In the genomic region with DNA sequence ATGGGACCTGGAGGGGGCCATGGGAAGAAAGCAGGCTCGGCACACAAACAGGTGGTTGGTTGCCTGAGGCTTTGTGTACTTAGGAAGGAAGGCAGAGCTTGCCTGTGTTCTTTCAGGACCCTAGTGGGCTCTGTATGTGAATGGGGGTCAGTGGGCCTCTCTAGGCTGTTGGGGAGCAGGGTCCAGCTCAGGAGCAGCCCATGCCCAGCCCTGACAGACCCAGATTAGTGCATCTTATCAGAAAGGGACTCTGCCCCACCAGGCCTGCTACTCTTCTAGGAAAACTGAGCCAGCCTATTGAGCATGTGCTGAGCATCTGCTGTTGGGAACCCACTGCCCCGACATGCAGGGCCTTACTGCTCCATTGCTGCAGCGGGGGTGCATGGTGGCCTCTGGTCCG, we compare ENCODE assay signal across 22 mouse cellular contexts. TPM values are rescaled to one million over a fixed set of nuclear protein-coding genes. Genes with fewer than 3 reads are reported as not detected.
A peak's percentile ranks its signal among the peaks of the same experiment; 100 is the strongest.
DNase-seq lines count a peak whose midpoint lies in the region; ATAC-seq and TF ChIP-seq lines count a peak whose summit lies in the region.
"Had no signal": no experiment of that assay in that cellular context is flagged by ENCODE, and none has a peak within 500 bp of the region (broad histone marks: within the 10 kb centered on the region; RNA-seq: fewer than 3 reads in every experiment).

No protein-coding gene starts in this region.

- no peaks in the 10 kb centered on the region for H3K27me3 ChIP-seq in forebrain, embryonic 10.5 days (ENCODE audit: poor library complexity, severe bottlenecking)
- no peaks in the 10 kb centered on the region for H3K27me3 ChIP-seq in forebrain, postnatal 0 days (ENCODE audit: insufficient read depth, low read length)
- no peaks in the 10 kb centered on the region for H3K27me3 ChIP-seq in kidney, embryonic 15.5 days
- H3K27me3 ChIP-seq in intestine, embryonic 14.5 days (replicated peaks; ENCODE audit: control insufficient read depth, insufficient read depth, low read length) = no peaks in the 10 kb centered on the region
- H3K27me3 ChIP-seq in small intestine, adult 2 months (ENCODE audit: control insufficient read depth, insufficient read depth, low read length) = no peaks in the 10 kb centered on the region

- TF ChIP-seq CTCF in forebrain, postnatal 0 days (IDR thresholded peaks at IDR 0.05; ENCODE audit: low read depth) = no peak
- no peak for TF ChIP-seq CTCF in small intestine, adult 2 months (IDR thresholded peaks at IDR 0.05; ENCODE audit: extremely low read depth, insufficient read length, insufficient replicate concordance, low read depth, low read length)

- WGBS in forebrain, embryonic 10.5 days = 80% methylated on average over 4 of the region's 4 CpGs
- 77% methylated on average over 4 of the region's 4 CpGs for WGBS in forebrain, postnatal 0 days
- 84% methylated on average over 4 of the region's 4 CpGs for whole genome bisulfite sequencing in kidney, embryonic 15.5 days
- WGBS in intestine, embryonic 14.5 days = 73% methylated on average over 4 of the region's 4 CpGs
- 53% methylated on average over 4 of the region's 4 CpGs for WGBS in small intestine, adult 2 months

- H3K9me3 ChIP-seq in forebrain, embryonic 10.5 days = no peaks in the 10 kb centered on the region
- H3K9me3 ChIP-seq in forebrain, postnatal 0 days (ENCODE audit: low read length) = no peaks in the 10 kb centered on the region
- H3K9me3 ChIP-seq in kidney, embryonic 15.5 days (replicated peaks) = no peaks in the 10 kb centered on the region
- no peaks in the 10 kb centered on the region for H3K9me3 ChIP-seq in intestine, embryonic 14.5 days (ENCODE audit: control insufficient read depth, low read length)

- H3K9ac ChIP-seq in forebrain, postnatal 0 days = no peak overlapping the region
- no peak overlapping the region for H3K9ac ChIP-seq in kidney, embryonic 15.5 days
- H3K9ac ChIP-seq in intestine, embryonic 14.5 days (ENCODE audit: low read length) = no peak overlapping the region
- H3K9ac ChIP-seq: hindbrain, embryonic 14.5 days; liver, postnatal 0 days had no signal

- ATAC-seq in forebrain, postnatal 0 days = no peak
- ATAC-seq in kidney, embryonic 15.5 days (replicated peaks; ENCODE audit: low FRiP score) = no peak
- no peak for ATAC-seq in intestine, embryonic 14.5 days (replicated peaks; ENCODE audit: low FRiP score, low TSS enrichment, low read depth)
- ATAC-seq: liver, postnatal 0 days had no signal

- no peak overlapping the region for H3K4me2 ChIP-seq in forebrain, postnatal 0 days (ENCODE audit: low read depth)
- H3K4me2 ChIP-seq in kidney, embryonic 15.5 days = no peak overlapping the region
- no peak overlapping the region for H3K4me2 ChIP-seq in intestine, embryonic 14.5 days (ENCODE audit: low read length)
- H3K4me2 ChIP-seq: heart, embryonic 11.5 days; hindbrain, embryonic 14.5 days; liver, embryonic 11.5 days had no signal

- H3K36me3 ChIP-seq in forebrain, embryonic 10.5 days (replicated peaks) = no peaks in the 10 kb centered on the region; the same call in 1 of the 2 replicates
- peaks cover 15% of the 10 kb centered on the region; the same call in 1 of the 2 replicates for H3K36me3 ChIP-seq in forebrain, postnatal 0 days (ENCODE audit: insufficient read depth)
- H3K36me3 ChIP-seq in kidney, embryonic 15.5 days = peaks cover 4% of the 10 kb centered on the region; the same call in 1 of the 2 replicates
- no peaks in the 10 kb centered on the region for H3K36me3 ChIP-seq in intestine, embryonic 14.5 days (ENCODE audit: control insufficient read depth, insufficient read depth, low read length)
- peaks cover 23% of the 10 kb centered on the region for H3K36me3 ChIP-seq in small intestine, adult 2 months (ENCODE audit: control insufficient read depth, insufficient read depth, low read length)

- peaks cover 19% of the 10 kb centered on the region for H3K4me1 ChIP-seq in forebrain, embryonic 10.5 days
- H3K4me1 ChIP-seq in forebrain, postnatal 0 days (ENCODE audit: insufficient read depth) = no peaks in the 10 kb centered on the region
- H3K4me1 ChIP-seq in kidney, embryonic 15.5 days = peaks cover 59% of the 10 kb centered on the region
- H3K4me1 ChIP-seq in intestine, embryonic 14.5 days (replicated peaks; ENCODE audit: control insufficient read depth, insufficient read depth, low read length) = peaks cover 3% of the 10 kb centered on the region; the same call in 1 of the 2 replicates
- peaks cover 29% of the 10 kb centered on the region for H3K4me1 ChIP-seq in small intestine, adult 2 months (ENCODE audit: control insufficient read depth, insufficient read depth, insufficient read length, low read length)

- H3K4me3 ChIP-seq in forebrain, embryonic 10.5 days = no peak overlapping the region
- no peak overlapping the region for H3K4me3 ChIP-seq in forebrain, postnatal 0 days (ENCODE audit: low read depth, low read length)
- H3K4me3 ChIP-seq in kidney, embryonic 15.5 days (replicated peaks) = no peak overlapping the region
- no peak overlapping the region for H3K4me3 ChIP-seq in intestine, embryonic 14.5 days (ENCODE audit: low read depth, low read length)
- H3K4me3 ChIP-seq in small intestine, adult 2 months (ENCODE audit: low read depth, low read length) = no peak overlapping the region

- DNase-seq in forebrain, embryonic 10.5 days (ENCODE audit: extremely low spot score, low spot score) = no peak
- no peak for DNase-seq in forebrain, postnatal 0 days
- no peak for DNase-seq in kidney, postnatal 4 days
- DNase-seq in intestine, embryonic 14.5 days (ENCODE audit: low spot score) = no peak
- DNase-seq in cerebellum, adult 18-20 months = no peak
- DNase-seq in gastrocnemius, postnatal 4 days (ENCODE audit: low spot score in 2 of 2) = no peak
- DNase-seq: adrenal gland, postnatal 25 days; cerebellum, postnatal 10 days; heart, adult 11 months; heart, postnatal 14 days; kidney, adult 11 months; liver, postnatal 0 days; lung, postnatal 14 days; midbrain, embryonic 14.5 days; right cerebral cortex, postnatal 14 days; thymus, adult 2 months; thymus, postnatal 4 days had no signal

- H3K27ac ChIP-seq in forebrain, embryonic 10.5 days = peak overlapping the region; percentile 22; the same call in 1 of the 2 replicates
- no peak overlapping the region for H3K27ac ChIP-seq in forebrain, postnatal 0 days (ENCODE audit: low read depth, low read length)
- H3K27ac ChIP-seq in kidney, embryonic 15.5 days = peak overlapping the region; percentile 56; the same call in 1 of the 2 replicates
- peak overlapping the region; percentile 29; the same call in 1 of the 2 replicates for H3K27ac ChIP-seq in intestine, embryonic 14.5 days (ENCODE audit: low read depth)
- peak overlapping the region; percentile 45 for H3K27ac ChIP-seq in small intestine, adult 2 months (ENCODE audit: insufficient read depth, low read depth, low read length)
- H3K27ac ChIP-seq: hindbrain, embryonic 14.5 days had no signal

- no peak for TF ChIP-seq POLR2A in small intestine, adult 2 months (IDR thresholded peaks at IDR 0.05; ENCODE audit: low read depth, low read length)

RNA-seq across cellular contexts. Expression of a gene that starts 14.1 kb away (rescaled TPM):
- polyA plus RNA-seq in forebrain, embryonic 10.5 days (2016; fragmentation: Nextera tagmentation; extraction: Ambion mirVana) = 7.7 and 11.1 TPM in 2 replicates
- 52.2 and 55.0 TPM in 2 replicates for total RNA-seq in forebrain, postnatal 0 days (2014; rRNA removed)
- polyA plus RNA-seq in forebrain, postnatal 0 days (2015; fragmentation: Nextera tagmentation; extraction: Ambion mirVana) = 22.2 and 29.8 TPM in 2 replicates
- polyA plus RNA-seq in kidney, embryonic 15.5 days (2015; fragmentation: Nextera tagmentation; extraction: Ambion mirVana) = 18.2 and 20.0 TPM in 2 replicates
- 14.7 and 17.5 TPM in 2 replicates for polyA plus RNA-seq in intestine, embryonic 14.5 days (2014; fragmentation: Nextera tagmentation; extraction: Ambion mirVana)
- 30.3 and 40.9 TPM in 2 replicates for polyA plus RNA-seq in small intestine, adult 2 months (2012; rRNA removed)
- 1 to 10 TPM; 5.5 to 6.6 TPM for total RNA-seq in gastrocnemius, postnatal 4 days (2021)

RNA-seq across cellular contexts. Expression of a gene that starts 44.6 kb away (rescaled TPM):
- polyA plus RNA-seq in forebrain, embryonic 10.5 days (2016; fragmentation: Nextera tagmentation; extraction: Ambion mirVana) = 50.8 and 51.2 TPM in 2 replicates
- total RNA-seq in forebrain, postnatal 0 days (2014; rRNA removed) = 62.0 and 62.2 TPM in 2 replicates
- polyA plus RNA-seq in forebrain, postnatal 0 days (2015; fragmentation: Nextera tagmentation; extraction: Ambion mirVana) = 76.5 and 90.8 TPM in 2 replicates
- 33.8 and 35.3 TPM in 2 replicates for polyA plus RNA-seq in kidney, embryonic 15.5 days (2015; fragmentation: Nextera tagmentation; extraction: Ambion mirVana)
- polyA plus RNA-seq in intestine, embryonic 14.5 days (2014; fragmentation: Nextera tagmentation; extraction: Ambion mirVana) = 26.4 and 27.7 TPM in 2 replicates
- polyA plus RNA-seq in small intestine, adult 2 months (2012; rRNA removed) = 35.9 and 55.6 TPM in 2 replicates
- total RNA-seq in gastrocnemius, postnatal 4 days (2021) = 10 to 100 TPM; 24.4 to 29.3 TPM

RNA-seq across cellular contexts. Expression of a gene that starts 57.0 kb away (rescaled TPM):
- polyA plus RNA-seq in forebrain, embryonic 10.5 days (2016; fragmentation: Nextera tagmentation; extraction: Ambion mirVana) = 5.0 and 7.0 TPM in 2 replicates
- total RNA-seq in forebrain, postnatal 0 days (2014; rRNA removed) = 3.6 and 3.7 TPM in 2 replicates
- 3.3 and 3.7 TPM in 2 replicates for polyA plus RNA-seq in forebrain, postnatal 0 days (2015; fragmentation: Nextera tagmentation; extraction: Ambion mirVana)
- polyA plus RNA-seq in kidney, embryonic 15.5 days (2015; fragmentation: Nextera tagmentation; extraction: Ambion mirVana) = 6.0 and 6.9 TPM in 2 replicates
- 5.5 and 9.1 TPM in 2 replicates for polyA plus RNA-seq in intestine, embryonic 14.5 days (2014; fragmentation: Nextera tagmentation; extraction: Ambion mirVana)
- 0.53 and 1.9 TPM in 2 replicates for polyA plus RNA-seq in small intestine, adult 2 months (2012; rRNA removed)
- 1 to 10 TPM; 2.5 to 4.1 TPM for total RNA-seq in gastrocnemius, postnatal 4 days (2021)
